Mouse (Mus musculus): Measurements from ENCODE around the gene Vamp1. TPM values are rescaled to one million over a fixed set of nuclear protein-coding genes. Genes with fewer than 3 reads are reported as not detected.

Gene Vamp1
- total and polyA plus RNA-seq, 2 experiments: 2.0 to 5.5 TPM

GRCm38 (mm10) chr6:125232516-125232915 is 17.2 kb downstream of the Vamp1 start:
- H3K36me3 ChIP-seq (ENCODE audit: control insufficient read depth, insufficient read depth, low read length): peaks cover 9% of the 10 kb centered on the region; the same call in 1 of the 2 replicates
- H3K27ac ChIP-seq (replicated peaks; ENCODE audit: insufficient read depth, low read depth, low read length): peak overlapping the region; percentile 41; the same call in 1 of the 2 replicates
- H3K79me2 ChIP-seq (ENCODE audit: control insufficient read depth, insufficient read depth, low read length): peaks cover 4% of the 10 kb centered on the region; the same call in 1 of the 2 replicates
- H3K4me1 ChIP-seq (ENCODE audit: control insufficient read depth, insufficient read depth, low read length): peaks cover 6% of the 10 kb centered on the region
- TF ChIP-seq POLR2A (IDR thresholded peaks at IDR 0.05; ENCODE audit: extremely low read depth, insufficient read depth, low read length) (no peak), CTCF (IDR thresholded peaks at IDR 0.05; ENCODE audit: low read depth, low read length) (no peak)
- H3K4me3 ChIP-seq (ENCODE audit: insufficient read depth, low read depth, low read length): no peak overlapping the region; the same call in 1 of the 2 replicates
- 62% methylated on average over 6 of the region's 6 CpGs for WGBS
- DNase-seq (ENCODE audit: extremely low read depth, low read depth, low spot score): no peak
- no peaks in the 10 kb centered on the region for H3K27me3 ChIP-seq (ENCODE audit: control insufficient read depth, insufficient read depth, low read length)
- H3K9ac ChIP-seq (ENCODE audit: low read depth, low read length): no peak overlapping the region

GRCm38 (mm10) chr6:125233816-125234519 is 18.6 kb downstream of the Vamp1 start:
- DNase-seq (ENCODE audit: extremely low read depth, low read depth, low spot score): no peak
- H3K27ac ChIP-seq (replicated peaks; ENCODE audit: insufficient read depth, low read depth, low read length): peak overlapping the region; percentile 50
- WGBS: 59% methylated on average over 7 of the region's 7 CpGs

GRCm38 (mm10) chr6:125234520-125234828 is 19.1 kb downstream of the Vamp1 start:
- Histone ChIP-seq H3K4me1 (ENCODE audit: control insufficient read depth, insufficient read depth, low read length) (peaks cover 6% of the 10 kb centered on the region), H3K4me3 (ENCODE audit: insufficient read depth, low read depth, low read length) (peak overlapping the region; percentile 8; the same call in 1 of the 2 replicates), H3K27me3 (ENCODE audit: control insufficient read depth, insufficient read depth, low read length) (no peaks in the 10 kb centered on the region), H3K9ac (ENCODE audit: low read depth, low read length) (no peak overlapping the region), H3K36me3 (ENCODE audit: control insufficient read depth, insufficient read depth, low read length) (0 out of 2 replicates have a peak, but pooled peaks cover under 1% of the 10 kb centered on the region), H3K27ac (replicated peaks; ENCODE audit: insufficient read depth, low read depth, low read length) (peak overlapping the region; percentile 50), H3K79me2 (ENCODE audit: control insufficient read depth, insufficient read depth, low read length) (peaks cover 4% of the 10 kb centered on the region; the same call in 1 of the 2 replicates)
- WGBS: 75% methylated on average over 5 of the region's 5 CpGs
- DNase-seq (ENCODE audit: extremely low read depth, low read depth, low spot score): no peak
- no peak for TF ChIP-seq CTCF (IDR thresholded peaks at IDR 0.05; ENCODE audit: low read depth, low read length)
- TF ChIP-seq POLR2A (IDR thresholded peaks at IDR 0.05; ENCODE audit: extremely low read depth, insufficient read depth, low read length): no peak

More at GRCm38 (mm10) chr6:125233816-125234519, 18.6 kb downstream of the Vamp1 start:
- Histone ChIP-seq H3K79me2 (ENCODE audit: control insufficient read depth, insufficient read depth, low read length) (peaks cover 4% of the 10 kb centered on the region; the same call in 1 of the 2 replicates), H3K4me3 (ENCODE audit: insufficient read depth, low read depth, low read length) (peak overlapping the region; percentile 8; the same call in 1 of the 2 replicates), H3K36me3 (ENCODE audit: control insufficient read depth, insufficient read depth, low read length) (peaks cover 3% of the 10 kb centered on the region; the same call in 1 of the 2 replicates), H3K27me3 (ENCODE audit: control insufficient read depth, insufficient read depth, low read length) (no peaks in the 10 kb centered on the region), H3K4me1 (ENCODE audit: control insufficient read depth, insufficient read depth, low read length) (peaks cover 6% of the 10 kb centered on the region), H3K9ac (ENCODE audit: low read depth, low read length) (no peak overlapping the region)
- TF ChIP-seq POLR2A (IDR thresholded peaks at IDR 0.05; ENCODE audit: extremely low read depth, insufficient read depth, low read length) (no peak), CTCF (IDR thresholded peaks at IDR 0.05; ENCODE audit: low read depth, low read length) (no peak)

- no peak overlapping the region for H3K27ac ChIP-seq (replicated peaks; ENCODE audit: insufficient read depth, low read depth, low read length)
- no peak overlapping the region for H3K4me3 ChIP-seq (ENCODE audit: insufficient read depth, low read depth, low read length)
- no peak for DNase-seq (ENCODE audit: extremely low read depth, low read depth, low spot score)
- no peaks in the 10 kb centered on the region for H3K27me3 ChIP-seq (ENCODE audit: control insufficient read depth, insufficient read depth, low read length)
- H3K9ac ChIP-seq (ENCODE audit: low read depth, low read length): no peak overlapping the region
- WGBS: 95% methylated on average over 6 of the region's 6 CpGs
- H3K4me1 ChIP-seq (ENCODE audit: control insufficient read depth, insufficient read depth, low read length): peaks cover 3% of the 10 kb centered on the region
- TF ChIP-seq CTCF (IDR thresholded peaks at IDR 0.05; ENCODE audit: low read depth, low read length) (no peak), POLR2A (IDR thresholded peaks at IDR 0.05; ENCODE audit: extremely low read depth, insufficient read depth, low read length) (no peak)
- H3K36me3 ChIP-seq (ENCODE audit: control insufficient read depth, insufficient read depth, low read length): no peaks in the 10 kb centered on the region
- no peaks in the 10 kb centered on the region; the same call in 1 of the 2 replicates for H3K79me2 ChIP-seq (ENCODE audit: control insufficient read depth, insufficient read depth, low read length)
Observed at GRCm38 (mm10) chr6:125236341-125236740, 21.0 kb downstream of the Vamp1 start.

GRCm38 (mm10) chr6:125236782-125237181 is 21.4 kb downstream of the Vamp1 start, which contains the start of gene Cd27:
Cd27 (minus strand) TSS chr6:125237010.
- no peaks in the 10 kb centered on the region for H3K27me3 ChIP-seq (ENCODE audit: control insufficient read depth, insufficient read depth, low read length)
- peaks cover 3% of the 10 kb centered on the region for H3K4me1 ChIP-seq (ENCODE audit: control insufficient read depth, insufficient read depth, low read length)
- no peak within 1 kb of the TSS for H3K9ac ChIP-seq (ENCODE audit: low read depth, low read length)
- no peak for TF ChIP-seq POLR2A (IDR thresholded peaks at IDR 0.05; ENCODE audit: extremely low read depth, insufficient read depth, low read length)
- TF ChIP-seq CTCF (IDR thresholded peaks at IDR 0.05; ENCODE audit: low read depth, low read length): no peak
- no peaks in the 10 kb centered on the region; the same call in 1 of the 2 replicates for H3K79me2 ChIP-seq (ENCODE audit: control insufficient read depth, insufficient read depth, low read length)
- no peak for DNase-seq (ENCODE audit: extremely low read depth, low read depth, low spot score)
- no peaks in the 10 kb centered on the region for H3K36me3 ChIP-seq (ENCODE audit: control insufficient read depth, insufficient read depth, low read length)
- WGBS: 68% methylated on average over 6 of the region's 6 CpGs
- no peak within 1 kb of the TSS for H3K27ac ChIP-seq (replicated peaks; ENCODE audit: insufficient read depth, low read depth, low read length)
- no peak within 1 kb of the TSS for H3K4me3 ChIP-seq (ENCODE audit: insufficient read depth, low read depth, low read length)

GRCm38 (mm10) chr6:125237421-125237820 is 22.1 kb downstream of the Vamp1 start:
- H3K4me1 ChIP-seq (ENCODE audit: control insufficient read depth, insufficient read depth, low read length): peaks cover 2% of the 10 kb centered on the region
- 82% methylated on average over 4 of the region's 4 CpGs for WGBS
- TF ChIP-seq CTCF (IDR thresholded peaks at IDR 0.05; ENCODE audit: low read depth, low read length) (no peak), POLR2A (IDR thresholded peaks at IDR 0.05; ENCODE audit: extremely low read depth, insufficient read depth, low read length) (no peak)
- H3K4me3 ChIP-seq (ENCODE audit: insufficient read depth, low read depth, low read length): no peak overlapping the region
- no peaks in the 10 kb centered on the region for H3K36me3 ChIP-seq (ENCODE audit: control insufficient read depth, insufficient read depth, low read length)
- H3K27me3 ChIP-seq (ENCODE audit: control insufficient read depth, insufficient read depth, low read length): no peaks in the 10 kb centered on the region
- no peak overlapping the region for H3K9ac ChIP-seq (ENCODE audit: low read depth, low read length)
- H3K27ac ChIP-seq (replicated peaks; ENCODE audit: insufficient read depth, low read depth, low read length): no peak overlapping the region
- no peaks in the 10 kb centered on the region; the same call in 1 of the 2 replicates for H3K79me2 ChIP-seq (ENCODE audit: control insufficient read depth, insufficient read depth, low read length)
- no peak for DNase-seq (ENCODE audit: extremely low read depth, low read depth, low spot score)
